Mouse (Mus musculus) kidney, adult 9 months (tissue): ENCODE measurements around the gene Fndc3a.

Experiments
- DNase-seq: peaks from one replicate; pipeline ENCODE4 v3.0.0; 2022

The Fndc3a gene

DNA sequence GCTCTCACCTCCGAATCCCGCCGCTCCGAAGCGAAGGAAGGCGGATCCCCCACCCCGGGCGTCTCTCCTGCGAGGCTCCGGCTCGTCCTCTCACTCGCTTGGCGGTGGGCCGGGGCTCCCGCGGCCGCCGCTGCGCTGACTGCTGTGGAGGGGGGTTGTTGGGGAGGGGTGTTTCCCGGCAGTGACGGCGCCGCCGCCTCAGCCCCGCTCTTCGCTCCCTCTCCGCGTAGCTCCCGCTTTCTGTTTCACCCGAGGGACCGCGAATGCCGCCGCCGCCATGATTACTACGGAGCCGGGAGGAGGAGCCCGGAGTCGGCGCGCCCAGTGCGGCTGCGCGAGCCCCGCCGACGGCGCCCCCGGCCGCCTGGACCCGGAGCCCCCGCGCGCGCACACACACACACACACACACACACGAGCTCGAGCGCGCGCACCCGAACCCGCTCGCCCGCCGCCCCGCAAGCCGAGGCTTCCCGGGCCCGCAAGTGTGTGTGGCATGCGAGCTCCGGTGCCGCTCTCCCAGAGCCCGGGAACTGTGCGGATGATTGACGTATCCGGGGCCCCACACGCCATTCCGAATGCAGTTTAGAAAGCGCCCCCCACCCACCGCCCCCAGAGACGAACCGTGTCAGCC lies at the start of gene Fndc3a:
Gene Fndc3a, minus strand, starts transcription at position 294 of the 631 bp plus-strand sequence.
- peak; percentile 86 for DNase-seq

DNA sequence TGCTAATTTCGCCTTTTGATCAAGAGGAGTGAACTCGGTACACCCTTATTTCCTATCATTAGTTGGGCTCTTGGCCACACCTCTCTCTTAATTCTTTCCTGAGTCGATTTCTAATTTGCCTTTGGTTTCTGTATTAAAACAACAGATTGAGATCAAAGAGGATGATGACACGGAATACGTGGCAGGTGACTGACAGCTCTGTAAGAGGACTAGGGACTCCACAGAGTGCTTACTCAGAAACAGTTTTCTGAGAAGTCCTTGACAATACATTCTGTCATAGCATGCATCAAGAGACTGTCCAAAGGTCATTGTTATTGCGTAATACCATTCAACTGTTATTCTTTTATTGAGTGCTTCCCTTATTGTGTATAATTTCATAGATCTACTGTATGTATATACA lies 43.1 kb upstream of the Fndc3a start:
- DNase-seq: no peak

- DNase-seq: no peak
Measured at GRCm38 (mm10) chr14:72750426-72751182, 40.8 kb upstream of the Fndc3a start.

GRCm38 (mm10) chr14:72748331-72748730 lies 38.5 kb upstream of the Fndc3a start:
- peak; percentile 26 for DNase-seq

- no peak for DNase-seq
Measured at GRCm38 (mm10) chr14:72741667-72742066, 31.9 kb upstream of the Fndc3a start.

- no peak for DNase-seq
Measured at GRCm38 (mm10) chr14:72740336-72740735, 30.5 kb upstream of the Fndc3a start.

DNA sequence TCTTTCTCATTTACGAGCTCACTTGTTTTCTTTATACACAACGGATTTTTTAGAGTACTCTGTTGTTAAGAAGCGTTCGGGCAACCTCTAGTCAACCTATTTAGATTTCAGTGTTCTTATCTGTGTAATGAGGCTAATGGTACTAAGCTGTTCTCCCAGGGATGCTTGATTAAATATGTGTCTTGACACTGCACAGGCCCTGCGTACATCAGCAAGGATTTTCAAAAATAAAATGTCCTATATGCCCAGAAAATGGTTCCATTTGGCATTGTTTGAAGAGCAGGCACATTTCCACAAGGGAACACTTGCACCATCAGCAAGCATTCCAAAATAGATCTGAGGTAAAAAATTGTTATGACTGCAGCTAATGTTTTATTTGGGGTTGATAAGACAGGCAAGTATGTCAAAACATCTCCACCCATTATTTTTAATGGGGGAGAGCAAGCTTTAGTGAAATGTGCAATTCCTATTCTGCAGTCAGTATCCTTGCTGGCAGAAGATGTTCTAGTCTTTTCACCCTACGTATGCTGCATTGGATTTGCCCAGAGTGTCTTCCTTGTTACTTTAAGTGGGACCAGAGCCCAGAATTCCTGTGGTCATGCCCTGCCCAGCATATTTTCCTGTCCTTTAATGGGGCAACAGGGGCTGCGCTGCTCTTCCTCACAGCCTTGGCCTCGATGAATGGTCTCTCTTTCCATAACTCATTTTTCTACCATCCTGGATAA lies 29.8 kb upstream of the Fndc3a start:
- no peak for DNase-seq

- DNase-seq: no peak
Measured at GRCm38 (mm10) chr14:72738776-72739175, 29.0 kb upstream of the Fndc3a start.

DNA sequence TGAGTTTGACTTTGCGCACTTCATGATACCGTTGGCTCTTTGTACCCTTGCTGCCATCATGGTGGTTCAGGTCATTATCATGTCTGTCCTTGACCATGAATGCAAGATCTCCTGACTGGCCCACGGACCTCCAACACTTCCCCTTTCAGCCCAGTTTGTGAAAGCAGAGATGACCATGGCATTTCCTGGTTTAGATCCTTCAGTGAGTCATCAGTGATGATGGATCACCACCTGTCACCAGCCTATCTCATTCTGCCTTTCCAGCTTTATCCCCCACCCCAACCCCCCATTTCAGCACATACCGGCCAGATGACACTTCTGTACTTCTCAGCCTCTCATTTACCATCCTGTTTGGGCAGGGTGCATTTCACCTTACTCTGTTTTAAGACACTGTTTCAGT lies 28.4 kb upstream of the Fndc3a start:
- DNase-seq: no peak

DNA sequence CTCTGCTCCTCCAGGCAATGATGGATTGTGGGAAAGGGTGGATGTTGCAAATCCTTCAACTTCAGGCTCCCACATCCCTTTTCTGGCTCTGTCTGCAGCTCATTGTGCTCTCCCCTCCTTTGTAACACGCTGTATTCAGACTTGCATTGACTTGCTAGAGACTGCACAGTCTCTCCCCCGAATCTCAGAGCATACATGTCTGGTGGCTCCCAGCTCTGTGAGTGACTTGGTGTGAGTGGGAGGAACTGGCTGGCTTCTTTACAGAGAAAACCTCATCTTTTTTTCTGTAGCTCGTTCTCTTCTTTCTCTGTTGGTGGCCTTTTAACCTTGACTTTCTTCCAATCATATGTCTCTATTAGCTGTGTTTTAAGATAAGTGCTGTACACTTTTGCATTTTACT lies 16.1 kb upstream of the Fndc3a start:
- DNase-seq: no peak

- no peak for DNase-seq
Measured at GRCm38 (mm10) chr14:72722274-72723053, 12.7 kb upstream of the Fndc3a start.

- DNase-seq: no peak
Measured at GRCm38 (mm10) chr14:72716175-72716574, 6.4 kb upstream of the Fndc3a start.

GRCm38 (mm10) chr14:72711130-72711529 lies 1.3 kb upstream of the Fndc3a start:
- DNase-seq: peak; percentile 40

- DNase-seq: peak; percentile 40
Measured at GRCm38 (mm10) chr14:72710341-72711027, 681 bp upstream of the Fndc3a start.

- DNase-seq: peak; percentile 57
Measured at GRCm38 (mm10) chr14:72709091-72709709, 603 bp downstream of the Fndc3a start.

- DNase-seq: no peak
Measured at GRCm38 (mm10) chr14:72708581-72708991, 1.2 kb downstream of the Fndc3a start.

- DNase-seq: no peak
Measured at GRCm38 (mm10) chr14:72700056-72700455, 9.7 kb downstream of the Fndc3a start.

DNA sequence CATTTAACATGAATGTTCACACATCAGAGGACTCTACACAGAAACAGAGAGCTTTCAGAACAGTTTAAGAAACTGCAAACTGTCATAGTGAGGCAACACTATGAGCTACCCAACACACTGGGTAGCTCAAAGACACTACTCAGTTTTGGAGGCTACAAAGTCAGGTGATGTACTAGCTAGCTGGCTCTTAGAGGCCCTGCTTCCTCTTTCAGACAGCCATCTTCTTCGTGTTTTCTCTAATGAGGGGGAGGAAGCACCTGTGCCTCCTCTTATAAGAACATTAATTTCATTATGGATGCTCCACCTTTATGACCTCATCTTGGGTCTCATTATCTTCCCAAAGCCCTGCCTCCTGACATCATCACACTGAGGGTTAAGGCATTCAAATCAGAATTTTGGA lies 18.4 kb downstream of the Fndc3a start:
- no peak for DNase-seq

DNA sequence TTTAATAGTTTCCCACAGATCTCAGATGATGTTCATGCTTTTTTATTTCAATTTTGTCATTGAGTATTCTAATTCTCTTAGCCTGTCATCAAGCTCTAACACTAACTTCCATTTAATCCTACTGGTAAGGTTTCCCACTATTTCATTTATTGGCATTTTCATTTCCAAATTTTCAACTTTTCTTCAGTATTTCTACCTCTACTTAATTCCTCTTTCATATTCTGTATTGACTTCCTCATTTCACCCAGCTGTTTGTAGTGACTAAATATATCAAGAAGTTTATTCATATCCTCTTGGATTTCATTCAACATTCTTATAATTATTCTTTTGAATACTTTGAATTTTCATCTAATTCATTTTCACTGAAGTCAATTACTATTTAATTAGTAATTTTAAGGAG lies 20.3 kb downstream of the Fndc3a start:
- no peak for DNase-seq

- no peak for DNase-seq
Measured at GRCm38 (mm10) chr14:72684857-72685370, 24.9 kb downstream of the Fndc3a start.

DNA sequence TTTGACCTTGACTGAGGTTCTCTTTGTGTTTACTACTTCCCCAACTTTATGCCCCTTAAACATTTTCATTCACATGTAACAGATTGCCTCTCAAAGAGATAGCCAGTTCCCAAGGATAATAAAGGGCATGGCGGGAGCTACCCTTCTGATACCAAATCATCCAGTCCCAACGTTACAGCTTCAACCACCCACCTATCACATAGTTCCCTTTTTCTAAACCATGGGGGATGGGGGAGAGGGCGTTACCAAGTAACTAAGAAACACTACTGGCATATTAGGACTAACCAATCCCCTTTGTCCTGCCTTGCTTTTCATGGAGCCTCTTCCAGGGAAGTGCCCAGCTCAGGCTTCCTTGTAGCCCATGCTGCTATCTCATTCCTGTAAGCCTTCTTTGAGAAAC lies 32.6 kb downstream of the Fndc3a start:
- DNase-seq: no peak

GRCm38 (mm10) chr14:72671911-72672310 lies 37.9 kb downstream of the Fndc3a start:
- DNase-seq: no peak
